Mouse (Mus musculus) brain, embryonic 18.5 days (tissue): ENCODE data around the gene Orm3.

Source experiments
- DNase-seq: peaks from one replicate; pipeline ENCODE4 v3.0.0-alpha.2; 2012; ENCODE audit warnings: low read depth, low spot score

Orm3 gene

DNA sequence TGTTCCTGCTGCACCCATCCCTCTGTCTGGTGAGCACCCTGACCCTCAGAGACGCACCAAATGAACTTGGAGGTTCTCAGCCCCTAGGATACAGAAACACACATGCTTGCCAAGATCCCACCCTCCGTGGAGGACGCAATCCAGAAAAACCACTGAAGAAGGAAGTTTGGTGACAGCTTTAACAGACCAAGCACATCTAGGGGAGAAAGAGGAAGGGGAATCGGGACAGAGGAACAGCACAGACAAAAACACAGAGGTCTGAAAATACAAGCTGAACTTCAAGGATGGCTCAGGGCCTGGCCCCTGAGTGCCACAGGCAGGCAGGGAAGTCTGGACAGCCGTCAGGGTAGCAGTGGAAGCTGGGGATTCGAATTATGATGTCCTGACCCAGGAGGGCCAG is 45.7 kb downstream of the Orm3 start:
- no peak for DNase-seq

DNA sequence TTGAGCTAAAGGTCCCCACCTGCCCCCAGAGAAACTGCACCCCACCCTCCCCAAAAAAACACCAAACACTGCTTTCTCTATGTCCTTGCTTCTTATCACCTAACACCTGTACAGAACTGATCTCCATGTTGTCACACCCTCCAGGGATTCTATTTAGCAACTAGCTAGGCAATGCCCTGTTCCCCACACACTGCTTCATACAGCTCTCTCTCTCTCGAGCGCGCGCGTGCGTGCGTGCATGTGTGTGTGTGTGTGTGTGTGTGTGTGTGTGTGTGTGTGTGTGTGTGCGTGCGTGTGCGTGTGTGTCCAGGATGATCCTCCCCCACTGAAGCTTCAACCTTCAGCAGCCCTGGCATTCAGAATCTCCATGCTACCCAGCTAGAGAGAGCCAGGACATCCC is 46.1 kb downstream of the Orm3 start:
- no peak for DNase-seq

DNA sequence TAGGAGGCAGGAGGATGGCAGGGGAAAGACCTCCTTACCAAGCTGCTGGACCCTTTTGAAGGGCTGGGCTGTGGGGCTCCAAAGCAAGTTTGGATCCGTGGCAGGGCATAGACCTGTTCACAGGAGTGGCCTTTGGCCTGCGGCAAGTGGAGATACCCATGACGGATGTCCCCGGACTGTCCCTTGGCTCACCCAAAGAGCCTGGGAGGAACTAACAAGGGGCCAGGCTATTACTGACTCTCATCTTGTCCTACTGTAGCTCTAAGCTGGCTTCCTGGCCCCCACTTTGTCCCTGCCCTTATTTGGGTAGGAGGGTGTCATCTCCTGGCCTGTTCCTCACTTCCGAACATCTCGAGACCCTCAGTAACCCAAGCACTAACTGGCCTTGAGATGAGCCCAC is 46.6 kb downstream of the Orm3 start:
- DNase-seq, result no peak

DNA sequence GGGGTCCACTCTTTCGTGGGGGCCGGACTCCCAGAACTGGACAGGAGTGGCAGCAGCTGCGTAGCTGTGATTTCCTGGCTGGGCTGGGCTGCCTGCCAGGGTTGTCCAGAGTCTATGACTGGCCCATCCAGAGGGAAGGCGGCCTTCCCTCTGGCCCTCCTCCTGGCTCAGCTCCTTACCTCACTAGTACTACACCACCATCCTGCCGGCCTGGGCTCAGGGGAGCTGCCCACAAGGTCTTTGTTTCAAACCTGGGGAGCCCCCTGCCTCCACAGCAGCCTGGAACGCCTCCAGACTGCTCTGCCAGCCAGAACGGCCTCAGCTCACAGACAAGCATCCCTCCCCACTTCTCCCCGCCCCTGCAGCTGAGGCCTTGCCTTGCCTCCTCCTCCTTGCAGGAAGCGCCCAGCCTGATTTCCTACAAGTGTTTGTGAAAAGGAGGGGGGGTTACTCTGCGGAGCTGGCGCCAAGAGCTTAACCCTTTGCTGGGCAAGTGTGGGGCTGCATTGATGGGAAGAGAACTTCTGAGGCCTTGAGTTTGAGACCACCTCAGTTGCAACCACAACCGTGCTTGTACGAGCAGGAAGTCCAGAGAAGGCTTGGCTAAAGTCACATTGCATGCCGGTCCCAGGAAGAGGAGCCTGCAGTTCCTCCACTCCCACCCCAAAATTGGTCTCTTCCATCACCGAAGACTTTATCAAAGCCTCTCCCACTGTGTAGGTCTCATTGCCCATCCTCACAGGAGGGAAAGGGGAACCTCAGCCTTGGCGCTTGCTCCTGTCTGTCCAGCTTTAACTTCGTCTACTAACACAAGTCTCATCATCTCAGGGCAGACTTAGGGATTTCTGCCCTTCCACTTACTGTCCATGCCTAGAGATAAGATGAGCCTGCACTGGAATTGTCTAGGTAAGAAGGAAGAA is 47.3 kb downstream of the Orm3 start, which contains the start of gene Akna:
Gene Akna, minus strand, starts transcription at position 315 of the 920 bp plus-strand sequence.
- DNase-seq, result no peak

DNA sequence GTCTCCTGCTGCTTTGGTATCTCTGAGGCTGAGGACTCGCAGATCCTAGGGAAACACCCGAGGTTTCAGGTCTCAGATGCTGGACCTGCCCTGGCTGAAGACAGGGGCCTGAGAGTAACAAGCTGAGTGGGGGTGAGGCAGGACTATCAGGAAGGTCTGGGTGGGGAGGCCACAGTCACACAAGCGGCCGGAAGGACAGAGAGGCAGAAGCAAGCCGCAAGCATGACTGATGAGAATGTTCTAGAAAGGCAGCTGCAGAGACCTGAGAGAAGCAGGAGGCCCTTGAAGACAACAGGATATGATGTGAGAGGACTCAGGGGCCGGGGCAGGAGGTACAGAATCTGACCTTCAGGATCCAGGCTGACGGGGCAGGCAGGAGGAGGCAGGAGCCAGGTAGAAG is 48.2 kb downstream of the Orm3 start:
- DNase-seq, result no peak

DNA sequence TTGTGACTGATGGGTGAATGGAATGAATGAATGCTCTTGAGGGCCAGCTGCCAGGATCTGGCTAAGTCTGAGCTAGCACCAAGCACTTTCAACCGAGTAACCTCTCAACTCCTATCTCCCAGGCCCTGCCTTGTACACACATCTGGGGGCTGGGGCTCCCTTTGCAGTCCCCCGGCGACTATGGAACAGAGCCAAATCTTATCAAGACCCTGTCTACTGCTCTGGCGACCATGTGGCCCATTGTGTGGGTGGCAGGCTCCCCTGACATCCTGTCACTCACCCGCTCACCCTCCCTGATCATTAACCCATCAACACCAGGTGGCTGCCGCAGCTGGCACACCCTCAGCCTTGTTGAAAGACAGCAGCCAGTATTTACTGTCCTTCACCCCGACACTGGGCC is 49.1 kb downstream of the Orm3 start:
- no peak for DNase-seq

DNA sequence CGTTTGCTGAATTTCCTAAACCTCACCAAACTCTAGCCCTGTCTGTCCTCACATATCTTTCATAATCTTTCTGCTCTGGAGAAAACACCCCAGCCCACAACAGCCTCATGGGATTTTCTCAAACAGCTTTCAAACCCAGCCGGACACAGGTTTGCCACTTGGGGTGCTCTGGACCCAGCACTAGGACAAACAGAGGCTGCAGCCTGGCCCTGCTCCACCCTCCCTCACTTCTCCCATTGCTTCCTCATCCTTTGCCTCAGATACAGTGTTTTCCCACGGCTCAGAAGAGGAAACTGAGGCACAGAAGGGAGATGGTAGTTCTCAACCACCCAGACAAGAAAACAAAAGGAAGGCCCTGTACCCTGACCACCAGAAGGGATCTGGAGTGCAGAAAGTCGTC is 49.7 kb downstream of the Orm3 start:
- DNase-seq, result no peak

DNA sequence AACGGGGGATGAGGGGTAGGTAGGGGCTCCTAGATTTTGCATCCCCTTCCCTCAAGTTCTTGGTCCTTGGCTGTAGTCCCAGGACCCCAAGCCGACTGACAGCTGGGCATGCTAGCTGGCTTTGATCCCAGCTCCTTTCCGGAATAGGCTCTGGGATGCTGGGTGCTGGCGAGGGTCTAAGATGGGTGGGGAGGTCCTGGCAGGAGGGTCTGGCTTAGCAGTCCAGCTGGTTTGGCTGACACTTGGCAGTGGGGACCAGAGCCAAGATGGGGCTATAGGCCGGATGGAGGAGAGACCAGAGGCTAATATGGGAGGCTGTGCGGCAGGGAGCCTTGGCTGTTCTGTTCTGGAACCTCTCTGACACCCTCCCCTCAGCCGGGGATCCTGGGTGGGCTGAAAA is 52.3 kb downstream of the Orm3 start:
- DNase-seq, result no peak

DNA sequence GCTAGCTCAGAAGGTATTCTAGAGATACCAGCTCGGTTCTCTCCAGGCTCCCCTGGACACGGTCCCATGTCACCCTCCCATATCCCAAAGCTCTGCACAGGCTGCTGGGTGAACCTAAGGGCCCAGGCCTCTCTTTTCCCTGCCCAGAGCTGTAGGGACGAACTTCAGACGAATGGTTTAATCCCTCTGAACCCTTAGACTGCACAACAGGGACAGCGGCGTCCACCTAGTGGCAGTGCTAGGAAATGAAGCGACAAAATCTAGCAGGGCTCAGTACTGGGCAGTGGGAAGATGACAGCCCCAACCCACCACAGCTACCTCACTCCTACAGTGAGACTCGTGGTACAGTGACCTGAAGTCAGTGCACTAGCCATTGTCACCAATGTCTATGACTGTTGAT is 52.7 kb downstream of the Orm3 start:
- DNase-seq, result no peak
